Mouse (Mus musculus): Measurements from ENCODE around the gene Neurod2. TPM values are rescaled to one million over a fixed set of nuclear protein-coding genes. Genes with fewer than 3 reads are reported as not detected.

The Neurod2 gene
- total RNA-seq, 2 experiments from 2014 or later = not detected

DNA sequence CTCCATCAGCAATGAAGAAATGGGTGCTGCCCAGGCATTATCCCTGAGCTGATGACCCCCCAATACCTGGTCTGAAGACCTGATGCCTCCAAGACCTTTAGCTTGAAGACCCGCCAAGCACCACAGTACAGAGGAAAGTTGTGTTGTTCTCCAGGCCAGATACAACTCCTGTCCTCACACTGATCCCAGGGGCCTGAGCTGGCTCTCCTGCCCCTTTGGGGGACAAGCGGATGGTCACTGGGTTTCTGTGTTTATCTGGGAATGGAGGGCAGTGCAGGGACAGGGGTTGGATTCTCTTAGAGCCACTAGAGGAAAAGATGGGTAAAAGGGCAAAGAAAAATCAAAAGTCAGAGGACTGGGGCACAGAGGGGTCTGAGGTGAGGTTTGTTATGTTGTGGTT lies 9.5 kb downstream of the Neurod2 start:
- no peak for DNase-seq
- intact Hi-C loops (cut with DNase I) = no loop called here

DNA sequence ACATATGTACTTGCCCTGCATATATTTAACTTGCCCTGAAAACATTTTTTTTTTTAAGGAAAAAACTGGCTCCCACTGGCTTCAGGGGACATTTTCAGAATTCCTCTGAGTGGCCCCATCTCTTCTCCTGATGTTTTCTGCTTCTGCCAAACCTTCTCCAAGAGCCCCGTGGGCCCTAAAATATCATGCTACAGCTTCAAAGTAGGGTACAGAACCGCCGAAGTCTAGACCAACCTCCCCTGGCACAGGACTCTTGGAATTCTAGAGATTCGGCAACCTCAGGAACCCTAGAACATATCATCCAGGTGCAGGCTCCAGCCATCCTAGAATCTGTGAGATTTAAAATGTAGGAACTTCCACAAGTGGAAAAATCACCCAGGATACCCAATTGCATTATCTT lies 9.9 kb downstream of the Neurod2 start:
- no peak for DNase-seq
- intact Hi-C loops (cut with DNase I) = no loop called here

- intact Hi-C loops (cut with DNase I) = no loop called here
- no peak for DNase-seq
Observed at GRCm38 (mm10) chr11:98319120-98319519, 10.3 kb downstream of the Neurod2 start.

- no peak for DNase-seq
- intact Hi-C loops (cut with DNase I) = no loop called here
Observed at GRCm38 (mm10) chr11:98318421-98319116, 10.9 kb downstream of the Neurod2 start.

GRCm38 (mm10) chr11:98317479-98317878 lies 12.0 kb downstream of the Neurod2 start:
- intact Hi-C loops (cut with DNase I) = no loop called here

DNA sequence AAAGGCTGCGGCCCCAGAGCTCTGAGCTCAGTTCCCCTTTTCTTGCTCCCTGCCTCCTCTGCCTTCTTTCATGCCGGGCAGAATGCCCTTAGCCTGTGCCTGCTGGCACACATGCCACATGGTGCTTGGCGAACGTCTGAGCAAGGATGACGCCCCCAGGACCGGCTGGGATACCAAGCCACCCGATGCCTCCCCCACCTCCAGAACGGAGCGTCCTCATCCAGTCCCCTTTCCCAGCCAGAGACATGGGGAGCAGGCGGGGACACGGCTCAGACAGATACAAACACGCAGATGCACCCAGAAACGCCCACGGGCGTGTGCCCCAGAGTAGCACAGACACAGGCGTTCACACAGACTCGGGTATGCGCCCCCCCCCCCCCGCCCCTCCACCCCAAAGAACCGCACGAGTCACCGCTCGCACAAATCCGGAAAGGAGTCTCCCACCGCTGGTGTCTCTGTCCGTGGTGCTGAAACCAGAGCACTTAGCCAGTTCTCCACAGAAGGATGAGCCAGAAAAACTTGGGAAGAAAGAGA lies 15.6 kb downstream of the Neurod2 start:
- DNase-seq = peak in 1 of 2 experiments; percentile 52
- intact Hi-C loops (cut with DNase I) = no loop called here

More at GRCm38 (mm10) chr11:98317479-98317878, 12.0 kb downstream of the Neurod2 start:
- no peak for DNase-seq

GRCm38 (mm10) chr11:98298484-98299205 lies 30.8 kb downstream of the Neurod2 start:
- intact Hi-C loops (cut with DNase I) = no loop called here
- no peak for DNase-seq

GRCm38 (mm10) chr11:98297778-98298177 lies 31.7 kb downstream of the Neurod2 start:
- DNase-seq = no peak
- intact Hi-C loops (cut with DNase I) = no loop called here

- intact Hi-C loops (cut with DNase I) = no loop called here
- DNase-seq = no peak
Observed at GRCm38 (mm10) chr11:98296916-98297315, 32.5 kb downstream of the Neurod2 start.

GRCm38 (mm10) chr11:98296277-98296676 lies 33.2 kb downstream of the Neurod2 start:
- intact Hi-C loops (cut with DNase I) = no loop called here
- DNase-seq = no peak

DNA sequence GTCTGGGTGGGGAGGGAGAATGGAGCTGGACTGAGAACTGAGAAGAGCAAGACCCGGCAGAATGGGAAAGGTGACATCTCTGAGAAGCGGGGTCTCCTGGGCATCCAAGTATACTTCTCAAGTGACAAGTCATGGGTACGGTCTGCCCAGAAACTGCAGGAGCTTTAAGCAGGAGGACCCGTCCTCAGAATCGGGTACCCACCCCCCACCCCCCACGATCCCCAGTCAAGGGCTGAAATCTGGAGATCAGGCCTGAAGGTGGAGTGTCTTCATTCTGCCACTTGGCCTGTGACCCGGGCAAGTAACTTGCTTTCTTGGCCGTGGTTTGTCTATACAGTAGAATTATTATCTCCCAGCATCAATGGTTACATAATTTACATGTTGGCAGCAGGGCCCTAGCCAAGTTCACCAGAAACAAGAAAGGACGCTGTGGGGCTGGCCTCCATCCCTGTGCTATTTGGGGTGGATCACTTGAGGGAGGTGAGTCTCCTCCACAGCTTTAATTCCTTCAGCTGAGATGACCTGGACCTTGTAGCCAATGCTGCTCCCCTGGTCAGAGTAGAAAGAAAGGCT lies 34.3 kb downstream of the Neurod2 start:
- DNase-seq = no peak
- intact Hi-C loops (cut with DNase I) = no loop called here

DNA sequence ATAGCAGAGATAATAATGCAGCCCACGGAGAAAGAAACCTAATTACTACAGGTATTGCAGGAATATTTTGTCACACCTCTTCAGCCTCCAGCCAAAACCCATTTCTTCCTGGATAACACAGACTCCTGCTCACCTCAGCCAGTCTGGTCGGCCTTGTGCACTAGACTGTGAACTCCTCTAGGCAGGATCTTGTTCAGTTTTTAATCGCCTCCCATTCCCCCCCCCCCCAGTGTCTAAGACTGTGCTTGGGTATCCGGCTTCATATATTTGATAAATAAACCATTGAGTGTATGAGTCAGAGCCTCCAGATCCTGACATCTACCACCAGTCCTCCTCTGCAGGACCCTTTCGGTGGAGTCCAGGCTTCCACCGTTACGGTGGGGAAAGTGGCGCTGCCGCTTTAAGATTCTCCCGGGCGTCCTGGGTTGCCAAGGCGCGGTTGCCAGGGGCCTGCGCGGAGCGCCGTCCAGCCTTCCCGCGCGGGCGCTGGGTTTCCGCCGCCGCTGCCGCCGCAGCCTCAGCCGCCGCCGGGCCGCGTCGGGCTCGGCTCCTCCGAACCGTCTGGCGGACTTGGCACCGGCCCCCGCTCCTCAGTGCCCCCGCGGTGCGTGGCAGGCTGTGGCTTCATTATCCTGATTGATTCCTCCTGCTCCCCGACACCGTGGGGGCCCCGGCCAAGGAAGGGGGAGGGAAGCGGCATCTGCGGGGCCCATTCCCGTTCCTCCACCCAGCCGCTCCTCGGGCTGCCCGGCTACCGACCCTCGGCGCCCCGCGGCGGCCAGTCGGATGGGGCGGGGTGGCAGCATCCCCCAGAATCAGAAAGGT lies 35.0 kb downstream of the Neurod2 start:
- intact Hi-C loops (cut with DNase I) = no loop called here
- peak; percentile 42 to 48 for DNase-seq

DNA sequence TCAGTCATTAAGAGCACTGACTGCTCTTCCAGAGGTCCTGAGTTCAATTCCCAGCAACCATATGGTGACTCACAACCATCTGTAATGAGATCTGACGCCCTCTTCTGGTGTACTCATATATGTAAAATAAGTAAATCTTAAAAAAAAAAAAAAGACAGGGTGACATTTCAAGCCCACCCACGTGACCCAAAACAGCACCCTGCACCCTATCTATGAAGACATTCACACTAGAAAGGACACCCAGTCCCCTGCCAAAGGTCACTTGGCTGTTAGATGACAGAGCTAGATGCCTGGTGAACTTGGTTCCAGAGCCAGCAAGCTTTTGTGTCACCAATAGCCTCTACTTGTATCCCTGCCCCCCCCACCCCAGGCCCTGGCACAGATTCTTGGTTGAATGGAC lies 36.4 kb downstream of the Neurod2 start:
- DNase-seq = no peak
- intact Hi-C loops (cut with DNase I) = no loop called here

GRCm38 (mm10) chr11:98290906-98291305 lies 38.5 kb downstream of the Neurod2 start:
- no peak for DNase-seq
- intact Hi-C loops (cut with DNase I) = no loop called here

- intact Hi-C loops (cut with DNase I) = no loop called here
- no peak for DNase-seq
Observed at GRCm38 (mm10) chr11:98289873-98290272, 39.6 kb downstream of the Neurod2 start.

DNA sequence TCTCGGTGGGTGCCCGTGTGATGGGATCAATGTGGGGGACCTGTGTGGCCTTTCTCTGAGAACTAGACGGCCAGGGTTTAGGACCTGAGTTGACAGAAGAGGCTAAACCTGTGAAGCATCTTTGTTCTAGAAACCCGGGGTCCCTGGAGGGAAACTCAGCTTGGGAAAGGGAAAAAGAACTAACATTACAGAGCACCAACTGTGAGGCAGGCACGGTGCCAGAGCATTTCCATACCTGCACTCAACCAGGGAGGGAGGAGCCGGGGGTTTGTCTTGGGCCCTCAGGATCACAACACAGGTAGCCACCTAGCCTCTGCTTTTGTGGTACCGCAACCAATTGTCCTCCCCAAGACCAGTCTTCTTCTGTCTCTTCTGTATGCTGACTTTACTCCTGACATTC lies 41.5 kb downstream of the Neurod2 start:
- no peak for DNase-seq
- intact Hi-C loops (cut with DNase I) = no loop called here

DNA sequence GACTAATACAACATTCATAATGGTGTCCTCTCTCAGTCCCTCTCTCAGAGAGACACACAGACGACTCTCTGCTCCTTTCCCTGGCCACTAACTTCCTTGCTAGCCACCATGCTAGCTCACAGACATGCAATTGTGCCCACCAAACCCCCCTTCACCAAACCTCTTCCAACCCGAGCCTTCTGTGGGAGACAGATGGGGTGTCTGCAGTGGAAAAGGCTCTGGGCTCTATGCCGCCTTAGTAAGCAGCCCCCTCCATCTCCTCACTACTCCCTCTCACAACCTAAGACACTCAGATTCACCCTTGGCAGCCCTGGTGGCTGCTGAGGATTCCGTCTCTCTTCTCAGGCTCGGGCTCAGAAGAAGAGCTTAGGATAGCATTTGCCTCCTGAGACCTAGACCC lies 41.9 kb downstream of the Neurod2 start:
- DNase-seq = no peak
- intact Hi-C loops (cut with DNase I) = no loop called here

GRCm38 (mm10) chr11:98285368-98285767 lies 44.1 kb downstream of the Neurod2 start:
- intact Hi-C loops (cut with DNase I) = no loop called here
- DNase-seq = no peak

- no peak for DNase-seq
- intact Hi-C loops (cut with DNase I) = no loop called here
Observed at GRCm38 (mm10) chr11:98284230-98284629, 45.2 kb downstream of the Neurod2 start.

GRCm38 (mm10) chr11:98283740-98284139 lies 45.7 kb downstream of the Neurod2 start:
- intact Hi-C loops (cut with DNase I) = no loop called here

More at GRCm38 (mm10) chr11:98283740-98284139, 45.7 kb downstream of the Neurod2 start:
- DNase-seq = no peak

Measured in gastrocnemius, postnatal 36 days (tissue).